Mouse (Mus musculus) hindbrain, postnatal 0 days (tissue): Measurements from ENCODE around the gene Fam199x. TPM values are rescaled to one million over a fixed set of nuclear protein-coding genes. Genes with fewer than 3 reads are reported as not detected.
A peak's percentile ranks its signal among the peaks of the same experiment; 100 is the strongest.

ENCODE experiments used
- ATAC-seq: fragments of 200-750 bp; cut with Nextera tagmentation; 2 replicates; pipeline ENCODE4 v1.8.0; 2017; ENCODE audit warnings: mild to moderate bottlenecking, moderate TSS enrichment, moderate library complexity
- DNase-seq: peaks from one replicate; pipeline ENCODE4 v3.0.0-alpha.2; 2015; ENCODE audit warnings: low spot score
- H3K27ac ChIP-seq: fragments of 300-500 bp; sonication (generic); 2 replicates; pipeline ENCODE4 v1.5.1; 2014; ENCODE audit warnings: mild to moderate bottlenecking
- H3K27me3 ChIP-seq: fragments of 300-500 bp; sonication (generic); 2 replicates; pipeline ENCODE4 v1.6.1; 2014; ENCODE audit warnings: low read length, mixed read lengths; ENCODE audit not compliant: insufficient read depth
- H3K36me3 ChIP-seq: fragments of 300-500 bp; sonication (generic); 2 replicates; pipeline ENCODE4 v1.6.1; 2014; ENCODE audit warnings: low read length, mixed read lengths; ENCODE audit not compliant: insufficient read depth
- H3K4me1 ChIP-seq: fragments of 300-500 bp; sonication (generic); 2 replicates; pipeline ENCODE4 v1.6.1; 2014; ENCODE audit warnings: antibody characterized with exemption, low read length, mixed read lengths; ENCODE audit not compliant: insufficient read depth
- H3K4me2 ChIP-seq: fragments of 300-500 bp; sonication (generic); 2 replicates; pipeline ENCODE4 v1.6.1; 2014; ENCODE audit warnings: low read depth, mild to moderate bottlenecking, low read length, moderate library complexity, mixed read lengths
- H3K4me3 ChIP-seq: fragments of 300-500 bp; sonication (generic); 2 replicates; pipeline ENCODE4 v1.5.1; 2014; ENCODE audit warnings: low read length
- H3K9ac ChIP-seq: fragments of 300-500 bp; sonication (generic); replicated peaks from 2 replicates; pipeline ENCODE4 v1.6.1; 2014; ENCODE audit warnings: mild to moderate bottlenecking, low read length, moderate library complexity, mixed read lengths
- H3K9me3 ChIP-seq: fragments of 300-500 bp; sonication (generic); 2 replicates; pipeline ENCODE4 v1.6.1; 2016; ENCODE audit warnings: low read length, mixed read lengths
- CTCF ChIP-seq: IDR thresholded peaks from 2 replicates; pipeline ENCODE4 v1.5.1; 2016; ENCODE audit warnings: antibody characterized with exemption, control low read depth, low read depth
- WGBS: fragments of 180-500 bp; shearing (Covaris S2); extraction: QIAGEN DNeasy Blood & Tissue Kit; methylation state at CpG from one replicate; pipeline ENCODE4 v1.1.7; 2014; 5-methylcytosine and 5-hydroxymethylcytosine counted together
- polyA plus RNA-seq: library from polyadenylated mRNA; unstranded; fragments of >200 nt; fragmentation: Nextera tagmentation; extraction: Ambion mirVana; gene quantifications from 2 replicates; pipeline ENCODE4 v1.2.1, GENCODE M21; 2015
- total RNA-seq: library from RNA; depleted of rRNA; stranded (reverse); fragments of >200 nt; gene quantifications from 2 replicates; pipeline ENCODE4 v1.2.3, GENCODE M21; 2014

Gene Fam199x
- total and polyA plus RNA-seq, 2 experiments from 2014 or later: 6.8 to 9.8 TPM

GRCm38 (mm10) chrX:137034322-137034721 is 15.1 kb upstream of the Fam199x start:
- 79% methylated on average over 4 of the region's 4 CpGs for whole genome bisulfite sequencing

GRCm38 (mm10) chrX:137037470-137037999 is 11.9 kb upstream of the Fam199x start:
- no peak for ATAC-seq
- Histone ChIP-seq H3K9me3 (no peaks in the 10 kb centered on the region), H3K9ac (peak overlapping the region; percentile 52), H3K27ac (peak overlapping the region; percentile 85), H3K4me2 (peak overlapping the region; percentile 65), H3K4me3 (peak overlapping the region; percentile 52), H3K27me3 (no peaks in the 10 kb centered on the region), H3K36me3 (no peaks in the 10 kb centered on the region), H3K4me1 (no peaks in the 10 kb centered on the region)
- WGBS: 28% methylated on average over 12 of the region's 12 CpGs
- no peak for DNase-seq
- no peak for TF ChIP-seq CTCF

More at GRCm38 (mm10) chrX:137034322-137034721, 15.1 kb upstream of the Fam199x start:
- Histone ChIP-seq H3K4me2 (no peak overlapping the region), H3K27me3 (no peaks in the 10 kb centered on the region), H3K27ac (no peak overlapping the region), H3K4me1 (no peaks in the 10 kb centered on the region), H3K4me3 (no peak overlapping the region), H3K9me3 (no peaks in the 10 kb centered on the region), H3K36me3 (no peaks in the 10 kb centered on the region), H3K9ac (no peak overlapping the region)
- no peak for TF ChIP-seq CTCF
- no peak for DNase-seq
- no peak for ATAC-seq

- peak; percentile 98 for ATAC-seq
- DNase-seq: peak; percentile 89
- WGBS: 37% methylated on average over 31 of the region's 31 CpGs
- Histone ChIP-seq H3K4me2 (peak within 1 kb of the TSS; percentile 65), H3K27me3 (no peaks in the 10 kb centered on the region), H3K4me1 (no peaks in the 10 kb centered on the region), H3K9ac (peak within 1 kb of the TSS; percentile 52), H3K27ac (peak within 1 kb of the TSS; percentile 85), H3K4me3 (peak within 1 kb of the TSS; percentile 52), H3K36me3 (no peaks in the 10 kb centered on the region), H3K9me3 (no peaks in the 10 kb centered on the region)
- TF ChIP-seq CTCF: no peak
Observed at GRCm38 (mm10) chrX:137038000-137038483, 11.4 kb upstream of the Fam199x start, which contains the start of gene Slc25a53. Gene Slc25a53 (minus strand): TSS chrX:137038302.

- Histone ChIP-seq H3K27ac (peak overlapping the region; percentile 85; the same call in 1 of the 2 replicates), H3K9ac (peak overlapping the region; percentile 52), H3K4me2 (peak overlapping the region; percentile 65)
Observed at GRCm38 (mm10) chrX:137038502-137038901, 10.9 kb upstream of the Fam199x start.

GRCm38 (mm10) chrX:137049060-137049424 is 352 bp upstream of the Fam199x start:
- peak overlapping the region; percentile 64 for H3K4me2 ChIP-seq
- no peak for TF ChIP-seq CTCF
- ATAC-seq: peak; percentile 79
- H3K4me1 ChIP-seq: no peaks in the 10 kb centered on the region
- peak overlapping the region; percentile 65 for H3K4me3 ChIP-seq
- H3K36me3 ChIP-seq: no peaks in the 10 kb centered on the region
- H3K9me3 ChIP-seq: no peaks in the 10 kb centered on the region
- H3K9ac ChIP-seq: peak overlapping the region; percentile 69
- H3K27me3 ChIP-seq: no peaks in the 10 kb centered on the region
- no peak for DNase-seq
- 18% methylated on average over 9 of the region's 11 CpGs for WGBS
- no peak overlapping the region; the same call in 1 of the 2 replicates for H3K27ac ChIP-seq

More at GRCm38 (mm10) chrX:137038502-137038901, 10.9 kb upstream of the Fam199x start:
- Histone ChIP-seq H3K36me3 (no peaks in the 10 kb centered on the region), H3K9me3 (no peaks in the 10 kb centered on the region), H3K4me3 (peak overlapping the region; percentile 52), H3K27me3 (no peaks in the 10 kb centered on the region), H3K4me1 (no peaks in the 10 kb centered on the region)
- TF ChIP-seq CTCF: no peak
- ATAC-seq: peak; percentile 46
- no peak for DNase-seq
- 55% methylated on average over 7 of the region's 7 CpGs for WGBS

GRCm38 (mm10) chrX:137063202-137063601 is 13.8 kb downstream of the Fam199x start:
- H3K27me3 ChIP-seq: no peaks in the 10 kb centered on the region
- no peaks in the 10 kb centered on the region for H3K36me3 ChIP-seq
- no peak overlapping the region for H3K27ac ChIP-seq
- no peak overlapping the region for H3K9ac ChIP-seq
- peak; percentile 1 for DNase-seq
- H3K4me1 ChIP-seq: no peaks in the 10 kb centered on the region
- H3K4me3 ChIP-seq: no peak overlapping the region
- ATAC-seq: no peak
- no peak overlapping the region for H3K4me2 ChIP-seq
- no peaks in the 10 kb centered on the region for H3K9me3 ChIP-seq
- no peak for TF ChIP-seq CTCF
- WGBS: 58% methylated on average over 9 of the region's 9 CpGs

- WGBS: 34% methylated on average over 25 of the region's 25 CpGs
- Histone ChIP-seq H3K27me3 (peaks cover 18% of the 10 kb centered on the region), H3K4me3 (no peak overlapping the region), H3K9me3 (no peaks in the 10 kb centered on the region), H3K27ac (no peak overlapping the region), H3K4me2 (no peak overlapping the region), H3K36me3 (no peaks in the 10 kb centered on the region), H3K4me1 (no peaks in the 10 kb centered on the region), H3K9ac (no peak overlapping the region)
- no peak for TF ChIP-seq CTCF
- no peak for ATAC-seq
- no peak for DNase-seq
Observed at GRCm38 (mm10) chrX:137104531-137104930, 55.1 kb downstream of the Fam199x start.
